Mouse (Mus musculus) inflammation-experienced regulatory T-cells, adult 6 months (primary cell): ENCODE measurements around the gene Cytl1. TPM values are rescaled to one million over a fixed set of nuclear protein-coding genes. Genes with fewer than 3 reads are reported as not detected.

Source experiments
- ATAC-seq: one replicate; pipeline ENCODE4 v1.8.0; 2017
- polyA plus RNA-seq, 3 experiments: library from polyadenylated mRNA; unstranded; fragments of 100-300 nt; shearing (Covaris generic); gene quantifications; one replicate each; pipeline ENCODE4 v1.2.1; 2017

Cytl1 gene
- polyA plus RNA-seq, 3 experiments from 2014 or later: not detected

- no peak for ATAC-seq
Measured at GRCm38 (mm10) chr5:37770870-37771269, 35.6 kb downstream of the Cytl1 start.

- ATAC-seq: no peak
Measured at GRCm38 (mm10) chr5:37774011-37774410, 38.7 kb downstream of the Cytl1 start.

GRCm38 (mm10) chr5:37775681-37776080, 40.4 kb downstream of the Cytl1 start:
- ATAC-seq: no peak

- no peak for ATAC-seq
Measured at GRCm38 (mm10) chr5:37783306-37783705, 48.0 kb downstream of the Cytl1 start.

- ATAC-seq: no peak
Measured at GRCm38 (mm10) chr5:37784847-37785391, 49.6 kb downstream of the Cytl1 start.

Other genes starting within 250 kb of the Cytl1 start
- gene Stk32b, start 18.3 kb upstream of the Cytl1 start, polyA plus RNA-seq: not detected
- not detected for gene Msx1, start 89.1 kb downstream of the Cytl1 start, polyA plus RNA-seq